In the genomic region with DNA sequence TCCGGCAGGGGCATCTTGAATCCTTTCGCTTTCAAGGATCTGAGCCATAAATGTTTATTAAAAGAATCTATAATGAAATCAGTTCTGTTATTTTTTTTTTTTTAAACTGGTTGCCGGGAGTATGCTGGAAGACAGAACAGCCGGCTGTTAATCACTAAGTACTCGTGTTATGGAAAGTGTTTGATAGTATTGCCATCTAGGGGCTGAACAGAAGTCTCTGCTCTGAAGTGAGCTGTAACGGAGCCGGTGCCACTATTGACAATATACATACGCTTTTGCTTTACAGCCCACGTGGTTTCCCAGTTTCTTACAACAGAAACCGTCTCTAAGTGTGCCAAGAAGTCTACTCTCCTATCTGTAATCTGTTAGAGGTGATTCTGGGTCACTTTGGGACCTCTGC, we compare ENCODE assay signal across 10 mouse cellular contexts.
DNase-seq lines count a peak whose midpoint lies in the region; ATAC-seq and TF ChIP-seq lines count a peak whose summit lies in the region.
"Had no signal": no experiment of that assay in that cellular context is flagged by ENCODE, and none has a peak within 500 bp of the region (broad histone marks: within the 10 kb centered on the region; RNA-seq: fewer than 3 reads in every experiment).

No protein-coding gene starts in this region.

- H3K4me3 ChIP-seq in heart, adult 2 months: no peak overlapping the region
- H3K4me3 ChIP-seq in lung, embryonic 14.5 days (ENCODE audit: low read depth, low read length): no peak overlapping the region
- H3K4me3 ChIP-seq in lung, adult 2 months (replicated peaks; ENCODE audit: extremely low read depth, low read depth, low read length): no peak overlapping the region
- no peak overlapping the region for H3K4me3 ChIP-seq in midbrain, embryonic 15.5 days

- no peaks in the 10 kb centered on the region for H3K79me2 ChIP-seq in heart, adult 2 months (replicated peaks; ENCODE audit: control insufficient read depth, insufficient read depth, low read length)

- H3K4me1 ChIP-seq in heart, adult 2 months (ENCODE audit: control insufficient read depth, insufficient read depth, low read length): no peaks in the 10 kb centered on the region
- no peaks in the 10 kb centered on the region for H3K4me1 ChIP-seq in lung, embryonic 14.5 days (ENCODE audit: insufficient read depth)
- H3K4me1 ChIP-seq in lung, adult 2 months (ENCODE audit: control insufficient read depth, insufficient read depth, low read length): no peaks in the 10 kb centered on the region
- no peaks in the 10 kb centered on the region for H3K4me1 ChIP-seq in midbrain, embryonic 15.5 days

- H3K9ac ChIP-seq in heart, adult 2 months (ENCODE audit: low read depth, low read length): no peak overlapping the region
- no peak overlapping the region for H3K9ac ChIP-seq in lung, embryonic 14.5 days
- no peak overlapping the region for H3K9ac ChIP-seq in midbrain, embryonic 15.5 days

- intact Hi-C loops in heart, adult 2 months (cut with DNase I): no loop called here
- intact Hi-C loops in heart, postnatal 14 days (cut with DNase I): loop anchor here (10.0 kb wide), 1 partner anchor 1459 kb away; no protein-coding TSS in a partner anchor

- H3K27me3 ChIP-seq in heart, adult 2 months (ENCODE audit: control insufficient read depth, insufficient read depth, low read length): no peaks in the 10 kb centered on the region
- no peaks in the 10 kb centered on the region for H3K27me3 ChIP-seq in lung, embryonic 14.5 days (ENCODE audit: insufficient read depth, low read length)
- no peaks in the 10 kb centered on the region for H3K27me3 ChIP-seq in midbrain, embryonic 15.5 days (replicated peaks)

- H3K36me3 ChIP-seq in heart, adult 2 months (ENCODE audit: control insufficient read depth, insufficient read depth, low read length): no peaks in the 10 kb centered on the region
- H3K36me3 ChIP-seq in lung, embryonic 14.5 days (ENCODE audit: insufficient read depth): no peaks in the 10 kb centered on the region
- no peaks in the 10 kb centered on the region for H3K36me3 ChIP-seq in midbrain, embryonic 15.5 days (replicated peaks)

- no peak for TF ChIP-seq EP300 in heart, adult 2 months (IDR thresholded peaks at IDR 0.05; ENCODE audit: insufficient read depth, low read depth, low read length)

- no peak overlapping the region for H3K27ac ChIP-seq in heart, adult 2 months
- no peak overlapping the region for H3K27ac ChIP-seq in lung, embryonic 14.5 days (ENCODE audit: low read depth)
- H3K27ac ChIP-seq in midbrain, embryonic 15.5 days: no peak overlapping the region

- H3K9me3 ChIP-seq in lung, embryonic 14.5 days (ENCODE audit: low read depth, low read length): no peaks in the 10 kb centered on the region
- no peaks in the 10 kb centered on the region for H3K9me3 ChIP-seq in midbrain, embryonic 15.5 days

- WGBS in heart, adult 2 months: 25% methylated on average over 10 of the region's 10 CpGs
- 14% methylated on average over 10 of the region's 10 CpGs for WGBS in lung, embryonic 14.5 days
- WGBS in lung, adult 2 months: 25% methylated on average over 10 of the region's 10 CpGs
- 31% methylated on average over 10 of the region's 10 CpGs for WGBS in midbrain, embryonic 15.5 days

- ATAC-seq in lung, embryonic 14.5 days (ENCODE audit: insufficient read depth): peak; percentile 63; the same call in 1 of the 2 replicates
- peak; percentile 76 for ATAC-seq in midbrain, embryonic 15.5 days (replicated peaks)

- DNase-seq in heart, adult 2 months: no peak
- no peak for DNase-seq in heart, postnatal 14 days
- peak; percentile 77 for DNase-seq in lung, embryonic 14.5 days
- no peak for DNase-seq in lung, adult 2 months
- peak; percentile 56 for DNase-seq in brain, adult 2 months (ENCODE audit: low read depth, low spot score)
- no peak for DNase-seq in adrenal gland, adult 18-20 months (ENCODE audit: low spot score in 2 of 2)
- no peak for DNase-seq in MN1 (ENCODE audit: low spot score)
- DNase-seq: cerebellum, adult 11-12 months; lung, adult 18-20 months had no signal

- H3K4me2 ChIP-seq in lung, embryonic 14.5 days: peak overlapping the region; percentile 37
- no peak overlapping the region for H3K4me2 ChIP-seq in midbrain, embryonic 15.5 days

- TF ChIP-seq POLR2A in heart, adult 2 months (IDR thresholded peaks at IDR 0.05; ENCODE audit: insufficient read depth, low read depth, low read length): no peak
- no peak for TF ChIP-seq POLR2A in lung, adult 2 months (IDR thresholded peaks at IDR 0.05; ENCODE audit: borderline replicate concordance, extremely low read depth, low read depth, low read length)

- TF ChIP-seq CTCF in heart, adult 2 months (IDR thresholded peaks at IDR 0.05): peak; percentile 45
- peak; percentile 57 for TF ChIP-seq CTCF in lung, embryonic 14.5 days (IDR thresholded peaks at IDR 0.05; ENCODE audit: low read depth)
- no peak for TF ChIP-seq CTCF in lung, adult 2 months (IDR thresholded peaks at IDR 0.05; ENCODE audit: insufficient read depth, low read length)

Comparison
In these comparisons a context has a peak if more than half of its experiments do, and no peak if none do; other contexts are left out.
1. DNase-seq: peak in lung, embryonic 14.5 days (single experiment) and brain, adult 2 months (single experiment); none in heart, adult 2 months (0 of 2), heart, postnatal 14 days (0 of 2), lung, adult 2 months (single experiment), adrenal gland, adult 18-20 months (0 of 2) and MN1 (single experiment).